Mouse (Mus musculus) limb, embryonic 15.5 days (tissue): Measurements from ENCODE around the gene Nav2. TPM values are rescaled to one million over a fixed set of nuclear protein-coding genes. Genes with fewer than 3 reads are reported as not detected.

Source experiments
- ATAC-seq: fragments of 200-750 bp; cut with Nextera tagmentation; 2 replicates; pipeline ENCODE4 v1.8.0; 2017; ENCODE audit warnings: low read depth, moderate TSS enrichment; ENCODE audit not compliant: insufficient number of reproducible peaks, low FRiP score, low TSS enrichment
- H3K27ac ChIP-seq: fragments of 300-500 bp; sonication (generic); 2 replicates; pipeline ENCODE4 v1.5.1; 2015; ENCODE audit warnings: moderate library complexity, mild to moderate bottlenecking, inconsistent platforms
- H3K27me3 ChIP-seq: fragments of 300-500 bp; sonication (generic); 2 replicates; pipeline ENCODE4 v1.6.1; 2015; ENCODE audit warnings: inconsistent platforms
- H3K36me3 ChIP-seq: fragments of 300-500 bp; sonication (generic); 2 replicates; pipeline ENCODE4 v1.6.1; 2015; ENCODE audit warnings: inconsistent platforms
- H3K4me1 ChIP-seq: fragments of 300-500 bp; sonication (generic); 2 replicates; pipeline ENCODE4 v1.6.1; 2015; ENCODE audit warnings: inconsistent platforms
- H3K4me2 ChIP-seq: fragments of 300-500 bp; sonication (generic); 2 replicates; pipeline ENCODE4 v1.6.1; 2015; ENCODE audit warnings: mild to moderate bottlenecking, inconsistent platforms
- H3K4me3 ChIP-seq: fragments of 300-500 bp; sonication (generic); 2 replicates; pipeline ENCODE4 v1.5.1; 2015; ENCODE audit warnings: mild to moderate bottlenecking, inconsistent platforms
- H3K9ac ChIP-seq: fragments of 300-500 bp; sonication (generic); 2 replicates; pipeline ENCODE4 v1.6.1; 2015; ENCODE audit warnings: inconsistent platforms
- H3K9me3 ChIP-seq: fragments of 300-500 bp; sonication (generic); 2 replicates; pipeline ENCODE4 v1.6.1; 2016; ENCODE audit warnings: inconsistent platforms
- WGBS: fragments of 180-500 bp; shearing (Covaris S2); methylation state at CpG from one replicate; pipeline ENCODE4 v1.1.7; 2015; 5-methylcytosine and 5-hydroxymethylcytosine counted together
- polyA plus RNA-seq: library from polyadenylated mRNA; unstranded; fragments of >200 nt; fragmentation: Nextera tagmentation; extraction: Ambion mirVana; gene quantifications from 2 replicates; pipeline ENCODE4 v1.2.1, GENCODE M21; 2015

The Nav2 gene
- polyA plus RNA-seq, 1 experiment from 2014 or later, result 17.3 TPM

GRCm38 (mm10) chr7:49319981-49320380 is 411.5 kb downstream of the Nav2 start:
- Histone ChIP-seq H3K4me3 (no peak overlapping the region), H3K9me3 (no peaks in the 10 kb centered on the region), H3K27ac (no peak overlapping the region), H3K4me1 (peaks cover 49% of the 10 kb centered on the region), H3K4me2 (no peak overlapping the region), H3K27me3 (no peaks in the 10 kb centered on the region), H3K9ac (no peak overlapping the region), H3K36me3 (no peaks in the 10 kb centered on the region)
- 68% methylated on average over 1 of the region's 1 CpGs for WGBS
- no peak for ATAC-seq

GRCm38 (mm10) chr7:49321124-49321531 is 412.6 kb downstream of the Nav2 start:
- Histone ChIP-seq H3K9me3 (no peaks in the 10 kb centered on the region), H3K36me3 (no peaks in the 10 kb centered on the region), H3K4me1 (peaks cover 53% of the 10 kb centered on the region), H3K4me2 (no peak overlapping the region), H3K9ac (no peak overlapping the region), H3K27ac (peak overlapping the region; percentile 68), H3K4me3 (no peak overlapping the region), H3K27me3 (no peaks in the 10 kb centered on the region)
- no peak for ATAC-seq
- 41% methylated on average over 8 of the region's 8 CpGs for WGBS

- no peak overlapping the region for H3K9ac ChIP-seq
- H3K4me3 ChIP-seq, result no peak overlapping the region
- H3K36me3 ChIP-seq, result no peaks in the 10 kb centered on the region
- H3K9me3 ChIP-seq, result no peaks in the 10 kb centered on the region
- no peaks in the 10 kb centered on the region for H3K27me3 ChIP-seq
- H3K4me2 ChIP-seq, result no peak overlapping the region
- H3K4me1 ChIP-seq, result peaks cover 47% of the 10 kb centered on the region
- no peak overlapping the region for H3K27ac ChIP-seq
- no peak for ATAC-seq
- 89% methylated on average over 2 of the region's 2 CpGs for WGBS
Observed at GRCm38 (mm10) chr7:49322179-49322578, 413.7 kb downstream of the Nav2 start.

- no peak for ATAC-seq
- Histone ChIP-seq H3K9me3 (no peaks in the 10 kb centered on the region), H3K4me1 (peaks cover 31% of the 10 kb centered on the region), H3K4me3 (no peak overlapping the region), H3K27me3 (no peaks in the 10 kb centered on the region), H3K9ac (no peak overlapping the region), H3K36me3 (no peaks in the 10 kb centered on the region), H3K4me2 (no peak overlapping the region), H3K27ac (no peak overlapping the region)
- WGBS, result 90% methylated on average over 2 of the region's 2 CpGs
Observed at GRCm38 (mm10) chr7:49324575-49324974, 416.1 kb downstream of the Nav2 start.

GRCm38 (mm10) chr7:49326136-49326722 is 417.7 kb downstream of the Nav2 start:
- Histone ChIP-seq H3K4me1 (peaks cover 24% of the 10 kb centered on the region), H3K27ac (no peak overlapping the region), H3K4me3 (no peak overlapping the region), H3K9ac (no peak overlapping the region), H3K36me3 (no peaks in the 10 kb centered on the region), H3K4me2 (no peak overlapping the region), H3K9me3 (no peaks in the 10 kb centered on the region), H3K27me3 (no peaks in the 10 kb centered on the region)
- WGBS, result 64% methylated on average over 5 of the region's 5 CpGs
- no peak for ATAC-seq

GRCm38 (mm10) chr7:49326967-49327742 is 418.6 kb downstream of the Nav2 start:
- no peaks in the 10 kb centered on the region for H3K27me3 ChIP-seq
- WGBS, result 76% methylated on average over 9 of the region's 9 CpGs

GRCm38 (mm10) chr7:49330181-49330580 is 421.7 kb downstream of the Nav2 start:
- H3K27me3 ChIP-seq, result no peaks in the 10 kb centered on the region
- WGBS, result 42% methylated on average over 4 of the region's 4 CpGs
- H3K9me3 ChIP-seq, result no peaks in the 10 kb centered on the region
- peak overlapping the region; percentile 55; the same call in 1 of the 2 replicates for H3K27ac ChIP-seq
- H3K4me2 ChIP-seq, result no peak overlapping the region
- ATAC-seq, result no peak
- H3K9ac ChIP-seq, result no peak overlapping the region
- H3K4me1 ChIP-seq, result peaks cover 32% of the 10 kb centered on the region
- no peak overlapping the region for H3K4me3 ChIP-seq
- H3K36me3 ChIP-seq, result no peaks in the 10 kb centered on the region

More at GRCm38 (mm10) chr7:49326967-49327742, 418.6 kb downstream of the Nav2 start:
- Histone ChIP-seq H3K9me3 (no peaks in the 10 kb centered on the region), H3K27ac (no peak overlapping the region), H3K4me2 (no peak overlapping the region), H3K4me1 (peaks cover 26% of the 10 kb centered on the region), H3K9ac (no peak overlapping the region), H3K4me3 (no peak overlapping the region), H3K36me3 (no peaks in the 10 kb centered on the region)
- no peak for ATAC-seq

- ATAC-seq, result 0 out of 2 replicates have a peak, but pooled peaks have one; percentile 13
- no peak overlapping the region for H3K9ac ChIP-seq
- H3K9me3 ChIP-seq, result no peaks in the 10 kb centered on the region
- H3K4me1 ChIP-seq, result peaks cover 25% of the 10 kb centered on the region
- H3K4me2 ChIP-seq, result no peak overlapping the region
- H3K27ac ChIP-seq, result no peak overlapping the region
- no peaks in the 10 kb centered on the region for H3K27me3 ChIP-seq
- H3K36me3 ChIP-seq, result no peaks in the 10 kb centered on the region
- WGBS, result 45% methylated on average over 4 of the region's 4 CpGs
- H3K4me3 ChIP-seq, result no peak overlapping the region
Observed at GRCm38 (mm10) chr7:49331939-49332338, 423.4 kb downstream of the Nav2 start.

GRCm38 (mm10) chr7:49332644-49333043 is 424.1 kb downstream of the Nav2 start:
- WGBS, result 48% methylated on average over 7 of the region's 7 CpGs
- ATAC-seq, result 0 out of 2 replicates have a peak, but pooled peaks have one; percentile 31
- Histone ChIP-seq H3K4me1 (peaks cover 22% of the 10 kb centered on the region), H3K9me3 (no peaks in the 10 kb centered on the region), H3K36me3 (no peaks in the 10 kb centered on the region), H3K4me2 (no peak overlapping the region), H3K9ac (no peak overlapping the region), H3K27ac (peak overlapping the region; percentile 23; the same call in 1 of the 2 replicates), H3K4me3 (no peak overlapping the region), H3K27me3 (no peaks in the 10 kb centered on the region)

GRCm38 (mm10) chr7:49334163-49334562 is 425.6 kb downstream of the Nav2 start:
- H3K27me3 ChIP-seq, result no peaks in the 10 kb centered on the region
- no peaks in the 10 kb centered on the region for H3K9me3 ChIP-seq
- WGBS, result 54% methylated on average over 5 of the region's 5 CpGs
- H3K4me3 ChIP-seq, result no peak overlapping the region
- ATAC-seq, result no peak
- peaks cover 22% of the 10 kb centered on the region for H3K4me1 ChIP-seq
- H3K27ac ChIP-seq, result no peak overlapping the region
- no peak overlapping the region for H3K9ac ChIP-seq
- no peak overlapping the region for H3K4me2 ChIP-seq
- no peaks in the 10 kb centered on the region for H3K36me3 ChIP-seq

- no peak overlapping the region for H3K4me2 ChIP-seq
- no peaks in the 10 kb centered on the region for H3K27me3 ChIP-seq
- no peak overlapping the region for H3K9ac ChIP-seq
- H3K36me3 ChIP-seq, result no peaks in the 10 kb centered on the region
- H3K4me3 ChIP-seq, result no peak overlapping the region
- no peaks in the 10 kb centered on the region for H3K9me3 ChIP-seq
- no peak overlapping the region for H3K27ac ChIP-seq
- peaks cover 22% of the 10 kb centered on the region for H3K4me1 ChIP-seq
- no peak for ATAC-seq
- 57% methylated on average over 3 of the region's 3 CpGs for WGBS
Observed at GRCm38 (mm10) chr7:49335056-49335455, 426.5 kb downstream of the Nav2 start.

- 87% methylated on average over 8 of the region's 8 CpGs for WGBS
- peaks cover 14% of the 10 kb centered on the region for H3K4me1 ChIP-seq
- no peak overlapping the region for H3K27ac ChIP-seq
- no peaks in the 10 kb centered on the region for H3K27me3 ChIP-seq
- no peaks in the 10 kb centered on the region for H3K36me3 ChIP-seq
- H3K4me2 ChIP-seq, result no peak overlapping the region
- H3K9ac ChIP-seq, result no peak overlapping the region
- no peak overlapping the region for H3K4me3 ChIP-seq
- ATAC-seq, result no peak
- H3K9me3 ChIP-seq, result no peaks in the 10 kb centered on the region
Observed at GRCm38 (mm10) chr7:49336725-49337124, 428.2 kb downstream of the Nav2 start.
